Mouse (Mus musculus) gastrocnemius, postnatal 14 days (tissue): ENCODE results near the gene Ppp2r5b. TPM values are rescaled to one million over a fixed set of nuclear protein-coding genes. Genes with fewer than 3 reads are reported as not detected.

ENCODE experiments used
- DNase-seq: peaks from one replicate; pipeline ENCODE4 v3.0.0; 2021; ENCODE audit warnings: mixed read lengths
- intact Hi-C: fragments of 180-260 bp; cut with DNase I; formaldehyde crosslinking; loops from one replicate; pipeline ENCODE4 v1.15.1; 2025; ENCODE audit warnings: low total_unique reads
- total RNA-seq, 2 experiments: library from RNA; stranded (reverse); gene quantifications; 2 replicates each; pipeline ENCODE4 v1.2.3; 2021

Gene Ppp2r5b
- total RNA-seq, 2 experiments from 2014 or later: 22.4 to 24.7 TPM

DNA sequence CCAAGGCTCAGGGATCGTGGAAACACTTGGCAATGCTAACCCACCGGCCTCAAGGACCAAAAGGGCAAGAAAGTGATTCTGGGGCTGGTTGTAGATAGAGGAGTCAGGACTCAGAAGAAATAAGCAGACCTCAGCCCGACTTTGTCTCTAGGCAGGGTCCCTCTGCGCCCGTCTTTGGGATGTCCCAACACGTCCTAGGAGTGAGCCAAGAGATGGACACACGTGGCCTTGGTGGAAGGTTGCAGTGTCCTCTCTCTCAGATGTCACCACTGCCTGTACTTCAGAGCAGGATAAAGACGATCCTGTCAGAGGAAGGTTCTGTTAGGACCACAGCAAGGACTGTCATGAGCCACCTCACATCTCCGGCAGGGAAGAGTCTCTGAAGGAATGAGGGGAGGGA is 35.0 kb upstream of the Ppp2r5b start:
- no peak for DNase-seq
- intact Hi-C loops: no loop called here

DNA sequence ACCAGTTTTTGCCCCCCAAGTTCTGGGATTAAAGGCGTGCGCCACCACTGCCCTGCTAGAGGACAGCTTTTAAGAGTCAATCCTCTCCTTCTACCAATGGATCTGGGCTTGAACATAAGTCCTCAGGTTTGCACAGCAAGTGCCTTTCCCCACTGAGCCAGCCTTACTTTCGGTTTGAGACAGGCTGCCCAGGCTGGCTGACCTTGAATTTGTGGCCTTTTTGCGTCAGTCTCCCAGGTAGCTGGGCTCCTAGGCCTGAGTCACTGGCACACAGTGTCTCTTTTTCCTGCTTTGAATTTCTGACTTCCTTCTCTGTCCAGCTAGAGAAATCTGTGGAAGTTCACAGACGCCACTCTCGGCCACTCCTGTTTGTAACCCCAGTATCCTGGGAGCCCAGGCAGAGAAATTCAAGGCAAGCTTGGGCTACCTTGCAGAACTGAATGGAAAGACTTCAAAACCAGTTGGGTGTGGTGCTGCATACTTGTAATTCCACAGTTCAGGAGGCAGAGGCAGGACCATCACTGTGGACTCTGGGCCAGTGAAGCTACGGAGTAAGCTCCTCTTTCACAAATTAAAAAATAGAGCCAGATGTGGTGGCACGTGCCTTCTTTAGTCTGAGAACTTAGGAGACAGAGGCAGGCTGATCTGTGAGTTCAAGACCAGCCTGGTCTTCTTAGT is 34.3 kb upstream of the Ppp2r5b start:
- DNase-seq: no peak

DNA sequence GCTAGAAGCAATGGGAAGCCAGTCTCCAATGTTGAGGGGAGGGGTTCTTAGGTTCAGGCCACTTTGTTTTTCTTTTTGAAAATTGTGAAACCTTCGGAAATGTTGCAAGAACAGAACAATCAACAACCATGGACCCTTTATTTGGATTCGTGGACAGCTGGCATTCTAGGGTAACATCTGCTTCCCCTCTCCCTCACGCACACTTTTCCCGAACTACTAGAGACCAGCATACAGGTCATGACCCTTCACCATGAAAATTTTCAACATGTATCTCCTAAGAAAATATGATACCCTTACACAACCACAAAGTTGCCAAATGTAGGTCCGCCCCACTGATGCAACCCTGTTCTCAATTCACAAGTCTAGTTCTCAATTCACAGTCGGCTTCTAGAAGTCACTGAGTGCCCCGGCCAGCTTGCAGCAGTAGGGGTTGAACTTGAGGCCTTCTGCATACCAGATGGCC is 33.0 kb upstream of the Ppp2r5b start:
- intact Hi-C loops: loop anchor here (2.0 kb wide), 1 partner anchor 36 kb away; no protein-coding TSS in a partner anchor
- no peak for DNase-seq

More for the DNA sequence above, 34.3 kb upstream of the Ppp2r5b start:
- intact Hi-C loops: loop anchor here (2.0 kb wide), 1 partner anchor 35 kb away; no protein-coding TSS in a partner anchor

DNA sequence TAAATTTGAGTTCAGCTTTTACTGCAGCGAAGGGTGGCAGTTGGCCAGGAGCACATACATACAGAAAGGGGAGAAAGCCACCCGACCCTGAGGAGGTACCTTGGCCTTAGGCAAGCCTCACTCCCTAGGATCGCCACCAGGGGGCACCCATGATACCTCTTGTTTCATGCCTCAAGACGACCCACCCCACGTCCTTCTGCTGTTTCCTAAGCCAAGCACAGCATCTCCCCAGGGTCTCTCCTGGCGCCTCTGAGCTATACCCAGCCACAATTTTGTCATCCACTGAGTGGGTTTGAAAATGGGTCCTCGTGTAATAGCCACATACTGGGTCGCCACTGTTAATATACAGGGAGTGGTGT is 32.5 kb upstream of the Ppp2r5b start:
- peak; percentile 87 for DNase-seq
- intact Hi-C loops: loop anchor here (2.0 kb wide), 1 partner anchor 37 kb away; no protein-coding TSS in a partner anchor

DNA sequence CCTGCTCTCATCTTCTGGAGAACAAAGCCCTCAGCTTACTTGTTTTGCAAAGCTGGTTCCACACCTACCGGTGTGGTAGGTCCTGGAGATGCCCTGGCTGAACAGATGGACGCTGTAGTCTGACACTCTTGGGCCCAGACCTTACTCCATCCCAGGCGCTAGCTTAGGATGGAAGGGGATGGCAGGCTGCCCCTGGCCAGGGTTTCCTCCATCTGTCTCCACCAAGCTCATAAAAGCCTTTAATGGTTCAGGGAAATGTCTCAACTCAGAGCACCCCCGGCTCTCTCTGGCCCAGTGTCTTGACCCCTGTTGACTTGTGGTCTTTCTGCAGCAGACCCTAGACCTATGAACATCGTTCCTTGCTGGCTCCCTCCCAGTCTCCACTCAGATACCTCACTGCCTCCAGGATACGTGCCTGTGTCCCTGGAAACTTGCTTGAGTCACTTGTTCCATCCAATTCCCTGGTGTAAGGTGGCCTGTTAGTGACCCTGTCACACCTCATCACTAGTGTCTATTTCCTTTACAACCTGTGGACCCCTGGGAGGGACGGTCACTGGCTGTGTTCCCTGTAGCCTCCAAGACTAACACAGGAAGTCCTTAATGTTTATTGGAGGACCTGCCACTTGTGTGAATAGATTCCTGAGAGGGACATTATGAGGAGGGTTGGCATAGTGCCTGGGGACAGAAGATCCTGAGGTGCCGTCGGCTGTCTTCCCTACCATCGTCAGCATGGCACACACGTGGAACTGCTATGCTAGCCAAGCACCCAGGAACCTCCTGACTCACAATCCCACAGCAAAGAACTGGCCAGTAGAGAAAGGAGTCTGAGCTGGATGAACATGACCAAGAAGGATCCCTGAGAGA is 31.9 kb upstream of the Ppp2r5b start:
- DNase-seq: no peak
- intact Hi-C loops: loop anchor here (2.0 kb wide), 1 partner anchor 37 kb away; no protein-coding TSS in a partner anchor

DNA sequence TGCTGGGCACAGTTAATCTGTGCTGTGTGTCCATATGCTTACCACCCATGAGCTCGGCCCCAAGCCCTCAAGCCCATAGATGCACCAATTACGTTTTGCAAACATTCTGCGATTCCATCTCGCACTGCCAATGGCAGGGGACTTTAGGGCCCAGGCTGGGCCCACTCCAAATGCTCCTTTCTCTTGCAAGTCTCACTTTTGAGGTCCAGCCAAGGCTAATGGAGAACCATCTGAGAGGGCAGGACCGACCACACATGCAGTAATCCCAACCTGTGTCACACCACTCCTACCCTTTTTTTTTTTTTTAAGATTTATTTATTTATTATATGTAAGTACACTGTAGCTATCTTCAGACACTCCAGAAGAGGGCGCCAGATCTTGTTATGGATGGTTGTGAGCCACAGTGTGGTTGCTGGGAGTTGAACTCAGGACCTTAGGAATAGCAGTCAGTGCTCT is 30.1 kb upstream of the Ppp2r5b start:
- no peak for DNase-seq
- intact Hi-C loops: no loop called here

DNA sequence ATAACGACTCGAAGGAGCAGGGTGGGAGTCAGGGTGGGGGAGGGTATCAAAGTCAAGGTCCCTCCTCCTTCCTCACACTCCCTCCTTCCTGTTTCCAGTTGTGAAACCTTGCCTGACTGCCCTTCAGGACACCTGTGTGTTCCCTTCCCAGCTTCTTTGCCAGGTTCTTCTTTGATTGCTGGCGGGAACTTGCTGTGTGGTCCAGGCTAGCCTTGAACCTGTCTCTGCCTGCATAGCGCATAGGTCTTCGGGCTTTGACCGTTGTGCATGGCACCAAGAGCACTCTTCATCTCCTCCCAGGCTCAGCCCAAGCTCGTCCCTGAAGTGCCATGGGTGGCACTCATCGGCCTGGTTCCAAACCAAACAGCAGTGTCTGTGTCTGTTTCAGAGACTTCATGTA is 29.3 kb upstream of the Ppp2r5b start:
- DNase-seq: no peak
- intact Hi-C loops: no loop called here

DNA sequence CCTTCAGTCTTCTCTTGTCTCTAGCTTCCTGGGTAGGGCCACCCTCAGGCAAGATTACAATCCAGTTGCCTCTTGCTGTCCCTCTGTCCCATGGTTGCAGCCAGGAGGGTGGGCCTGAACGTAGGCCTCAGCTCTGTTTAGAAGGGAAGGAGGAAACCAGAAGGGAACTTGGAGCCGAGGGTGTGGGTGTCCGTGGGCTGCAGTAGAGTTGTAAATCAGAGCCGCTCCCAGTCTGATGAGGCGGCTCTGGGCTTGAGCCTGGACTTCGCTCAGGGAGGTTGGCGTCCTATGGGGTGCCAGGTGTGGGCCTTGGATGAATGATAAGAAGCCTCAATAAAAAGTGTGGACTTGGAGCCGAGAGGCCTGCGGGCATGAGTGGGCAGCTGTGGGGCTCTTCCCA is 28.5 kb upstream of the Ppp2r5b start:
- no peak for DNase-seq
- intact Hi-C loops: no loop called here

DNA sequence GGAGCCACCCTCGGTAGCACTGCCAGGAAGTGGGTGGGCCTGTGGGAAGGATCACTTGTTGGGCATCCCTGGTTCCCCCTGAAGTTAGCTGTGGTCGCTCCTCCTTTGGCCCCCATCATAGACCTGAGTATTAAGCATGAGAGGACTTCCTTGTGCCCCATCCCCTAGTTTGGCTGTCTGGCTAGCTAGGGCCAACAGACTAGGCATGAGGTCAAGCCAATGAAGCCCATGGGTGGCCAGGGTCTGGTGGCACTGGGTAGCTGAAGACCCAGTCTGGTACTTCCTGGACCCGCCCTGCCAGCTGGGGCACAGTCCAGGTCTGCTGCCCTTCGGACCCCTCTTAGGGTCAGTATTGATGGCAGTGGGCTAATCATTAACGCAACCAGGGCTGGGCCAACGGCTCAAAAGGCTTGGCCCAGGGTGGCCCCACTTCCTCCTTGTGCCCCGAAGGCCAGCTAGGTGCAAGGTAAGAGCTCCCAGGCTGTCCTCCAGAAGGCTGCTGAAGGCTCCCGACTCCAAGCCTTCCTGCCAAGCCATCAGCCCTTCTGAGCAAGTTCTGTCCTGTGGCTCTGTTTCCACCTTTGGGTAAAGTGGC is 27.3 kb upstream of the Ppp2r5b start:
- intact Hi-C loops: no loop called here
- no peak for DNase-seq

DNA sequence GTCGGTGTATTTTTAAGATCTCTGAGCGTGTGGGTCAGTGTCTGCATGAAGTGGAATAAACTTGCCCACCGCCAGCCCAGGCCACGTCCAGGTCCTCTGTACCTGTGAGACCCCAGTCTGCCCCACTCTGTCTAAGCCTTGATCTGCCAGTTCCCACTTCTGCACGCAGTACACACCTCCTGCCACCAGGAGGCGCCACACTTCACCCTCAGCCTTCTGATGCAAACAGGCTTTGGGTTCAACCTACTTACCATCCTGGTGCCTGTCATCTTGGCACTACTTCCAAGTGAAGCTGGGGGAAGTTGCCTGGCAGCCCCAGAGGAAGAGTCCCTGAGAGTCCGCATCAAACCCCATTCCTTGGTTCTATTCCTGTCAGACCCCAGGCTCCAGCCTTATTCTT is 26.6 kb upstream of the Ppp2r5b start:
- peak; percentile 58 for DNase-seq
- intact Hi-C loops: no loop called here

DNA sequence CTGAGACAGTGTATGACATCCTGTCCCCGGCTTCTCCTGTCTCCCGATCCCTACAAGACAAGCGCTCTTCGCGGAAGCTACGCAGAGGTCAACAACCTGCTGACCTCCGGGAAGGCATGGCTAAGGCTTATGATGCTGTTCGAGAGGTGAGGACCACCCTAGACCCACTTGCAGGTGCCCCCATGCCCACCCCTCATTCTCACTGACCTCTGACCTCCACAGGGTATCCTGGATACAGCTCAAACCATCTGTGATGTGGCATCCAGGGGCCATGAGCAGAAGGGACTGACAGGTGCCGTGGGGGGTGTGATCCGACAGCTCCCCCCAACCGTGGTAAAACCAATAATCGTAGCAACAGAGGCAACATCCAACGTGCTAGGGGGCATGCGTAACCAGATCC is 25.7 kb upstream of the Ppp2r5b start:
- DNase-seq: no peak
- intact Hi-C loops: no loop called here

DNA sequence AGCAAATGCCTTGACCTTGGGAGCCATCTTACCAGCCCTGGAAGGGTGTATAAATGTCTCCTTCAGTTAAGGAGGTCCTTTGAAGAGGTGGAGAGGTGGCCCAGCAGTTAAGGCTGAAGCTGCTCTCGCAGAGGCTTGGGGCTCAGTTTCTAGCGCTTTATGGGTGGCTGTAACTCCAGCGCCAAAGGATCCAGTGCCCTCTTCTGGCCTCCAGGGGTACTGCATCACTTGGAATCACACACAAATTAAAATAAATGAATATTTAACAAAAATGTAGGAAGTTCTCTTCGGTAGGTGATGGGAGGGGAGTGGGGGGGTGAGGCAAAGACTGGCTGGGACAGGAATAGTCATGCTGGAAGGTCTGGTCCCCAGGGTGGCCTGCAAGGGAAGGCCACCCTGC is 25.3 kb upstream of the Ppp2r5b start:
- intact Hi-C loops: no loop called here
- no peak for DNase-seq

DNA sequence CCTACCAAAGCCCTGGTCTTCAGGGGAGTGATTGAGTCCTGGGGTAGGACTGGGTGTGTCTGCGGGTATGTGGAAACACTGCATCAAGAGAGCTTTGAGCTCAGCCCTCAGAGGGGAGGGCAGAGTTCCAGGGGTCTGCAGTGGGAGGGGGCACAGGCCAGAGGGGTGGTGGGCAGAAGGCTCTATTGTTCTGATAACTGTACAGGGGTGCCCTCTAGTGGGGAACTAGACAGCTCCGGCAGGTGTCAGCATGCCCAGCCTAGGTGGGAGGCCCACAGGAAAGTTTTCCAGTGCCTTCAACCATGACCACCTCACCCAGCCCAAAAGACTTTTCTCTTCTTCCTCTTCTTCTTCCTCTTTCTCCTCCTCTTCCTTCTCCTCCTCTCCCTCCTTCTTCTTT is 24.8 kb upstream of the Ppp2r5b start:
- no peak for DNase-seq
- intact Hi-C loops: no loop called here

DNA sequence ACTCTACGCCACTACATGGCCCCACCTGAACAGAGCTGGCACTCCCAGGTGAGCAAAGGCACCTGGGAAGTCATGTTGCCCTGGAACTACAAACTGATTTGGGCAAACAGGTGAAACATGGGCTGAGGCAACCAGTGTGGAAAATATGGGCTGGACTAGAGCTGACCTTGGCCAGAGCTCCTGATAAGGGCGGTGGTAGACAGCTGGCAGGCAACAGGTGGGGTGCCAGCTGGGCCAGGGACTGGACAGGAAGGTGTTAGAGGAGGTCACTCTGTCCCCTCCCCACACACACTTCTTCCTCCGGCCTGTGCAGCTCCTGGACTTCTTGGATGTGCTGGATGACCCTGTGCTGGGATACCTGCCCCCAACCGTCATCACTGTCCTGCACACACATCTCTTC is 17.3 kb upstream of the Ppp2r5b start:
- intact Hi-C loops: no loop called here
- DNase-seq: no peak

DNA sequence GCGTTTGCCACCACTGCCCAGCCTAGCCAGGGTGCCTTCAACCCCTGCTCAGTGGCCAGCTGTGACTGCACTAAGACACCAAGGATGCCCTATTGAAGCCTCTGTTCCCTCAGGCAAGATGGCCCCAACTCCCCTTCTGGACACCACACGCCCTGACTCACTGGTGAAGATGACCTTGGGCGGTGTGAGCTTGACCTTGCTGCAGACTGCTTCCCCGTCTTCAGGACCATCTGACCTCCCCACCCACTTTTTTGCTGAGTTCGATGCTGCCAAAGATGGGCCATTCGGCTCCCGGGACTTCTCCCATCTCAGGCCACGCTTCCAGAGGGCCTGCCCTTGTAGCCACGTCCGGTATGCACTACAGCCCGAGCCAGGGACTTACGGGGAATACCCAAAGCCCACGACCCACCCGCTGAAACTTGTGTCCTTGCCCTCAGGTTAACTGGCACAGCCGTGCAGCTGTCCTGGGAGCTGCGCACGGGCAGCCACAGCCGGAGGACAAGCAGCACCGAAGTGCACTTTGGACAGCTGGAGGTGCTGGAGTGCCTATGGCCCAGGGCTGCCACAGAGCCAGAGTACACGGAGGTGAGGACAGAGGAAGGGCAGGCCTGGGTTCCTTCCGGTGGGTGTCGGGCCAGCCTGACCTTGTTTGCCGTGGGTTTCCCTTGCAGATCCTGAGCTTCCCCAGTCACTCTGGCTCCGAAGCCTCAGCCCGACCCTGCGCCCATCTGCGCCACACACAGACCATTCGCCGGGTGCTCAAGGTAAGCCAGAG is 12.0 kb upstream of the Ppp2r5b start:
- no peak for DNase-seq
- intact Hi-C loops: no loop called here

DNA sequence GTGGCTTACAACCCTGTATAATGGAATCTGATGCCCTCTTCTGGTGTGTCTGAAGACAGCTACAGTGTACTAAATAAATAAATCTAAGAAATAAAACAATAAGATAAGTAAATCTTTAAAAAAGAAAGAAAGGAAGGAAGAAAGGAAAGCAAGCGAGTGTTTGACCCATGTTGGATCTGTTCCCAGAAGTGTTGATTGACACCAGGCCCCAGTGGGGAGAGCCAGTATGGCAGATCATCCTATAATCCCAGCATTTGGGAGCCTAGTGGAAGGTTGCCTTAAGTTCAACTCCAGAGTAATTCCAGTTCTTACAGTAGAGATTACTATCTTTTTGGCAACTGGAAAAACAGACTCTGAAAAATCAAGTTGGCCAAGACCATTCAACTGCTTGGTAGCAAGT is 10.1 kb upstream of the Ppp2r5b start:
- DNase-seq: no peak
- intact Hi-C loops: no loop called here

DNA sequence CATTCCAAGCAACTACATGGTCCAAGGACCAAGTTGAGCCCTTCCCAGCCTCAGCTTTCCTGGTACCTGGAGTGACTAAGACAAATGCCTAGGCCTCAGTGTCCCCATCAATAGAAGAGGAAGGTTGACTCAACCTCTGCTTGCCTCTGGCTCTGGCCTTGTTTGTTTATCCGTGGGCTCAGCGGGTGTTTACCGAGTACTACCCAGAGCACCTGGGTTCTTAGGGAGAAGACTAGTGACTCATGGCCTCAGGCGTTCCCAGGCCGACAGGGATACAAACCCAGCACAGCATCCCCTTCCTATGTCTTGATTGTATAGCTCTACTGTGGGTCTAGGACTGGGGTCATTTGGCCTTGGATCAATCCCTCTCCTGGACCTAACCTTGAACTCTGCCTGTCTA is 7.6 kb upstream of the Ppp2r5b start:
- intact Hi-C loops: no loop called here

DNA sequence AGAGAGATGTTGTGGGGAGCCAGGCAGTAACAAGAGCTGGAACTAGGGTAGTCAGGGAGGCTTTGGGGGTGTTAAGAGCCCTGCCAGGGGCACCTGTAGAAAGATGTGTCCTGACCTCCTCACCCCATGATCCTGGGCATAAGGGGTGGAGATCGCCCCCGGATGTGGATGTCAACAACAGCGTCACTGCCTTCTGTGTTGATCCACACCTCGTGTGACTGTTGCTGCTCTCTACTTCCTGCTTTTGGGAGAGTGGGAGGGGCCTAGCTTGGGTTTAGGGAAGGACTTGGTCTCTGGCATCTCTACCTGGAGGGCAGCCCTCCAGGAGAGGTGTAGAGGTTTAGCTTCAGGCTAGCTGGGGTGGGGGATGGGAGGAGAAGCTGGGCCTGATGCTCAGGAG is 6.6 kb upstream of the Ppp2r5b start:
- intact Hi-C loops: no loop called here
- peak; percentile 51 for DNase-seq

More for the DNA sequence above, 7.6 kb upstream of the Ppp2r5b start:
- DNase-seq: no peak

DNA sequence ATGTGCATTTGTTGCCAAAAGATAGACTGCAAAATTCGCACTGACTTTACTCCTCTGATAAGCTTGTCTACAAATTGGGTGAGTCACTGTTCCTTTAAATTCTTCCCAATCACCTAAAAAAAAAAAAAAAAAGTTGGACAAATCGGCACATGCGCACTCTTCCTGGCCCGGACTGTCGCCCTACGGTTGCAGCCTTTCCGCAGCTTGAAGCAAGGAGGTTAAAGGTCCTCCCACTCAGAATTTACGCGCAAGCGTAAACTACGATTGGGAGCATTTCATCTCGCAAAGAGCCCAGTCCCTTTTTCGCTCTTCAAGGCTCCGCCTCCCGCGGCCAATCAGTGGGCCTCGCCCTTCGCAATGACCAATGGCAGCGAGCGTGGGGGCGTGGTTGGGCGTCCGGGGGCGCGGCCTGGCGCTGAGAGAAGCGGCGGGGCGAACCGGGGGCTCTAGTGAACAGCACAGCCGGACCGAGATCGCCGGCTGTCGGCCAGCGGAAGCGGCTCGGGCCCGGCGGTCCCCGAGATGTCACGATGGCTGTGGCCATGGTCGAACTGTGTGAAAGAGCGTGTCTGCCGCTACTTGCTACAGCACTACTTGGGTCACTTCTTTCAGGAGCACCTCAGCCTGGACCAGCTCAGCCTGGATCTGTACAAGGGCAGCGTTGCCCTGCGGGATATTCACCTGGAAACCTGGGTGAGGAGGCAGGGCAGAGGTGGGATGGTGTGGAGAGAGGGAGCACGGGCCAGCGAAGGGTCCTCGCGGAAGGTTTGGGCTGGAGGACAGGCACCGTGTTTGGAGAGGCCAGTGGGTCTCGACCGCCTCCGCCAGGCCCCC is 5.8 kb upstream of the Ppp2r5b start, which contains the start of gene Atg2a:
Gene Atg2a, plus strand, starts transcription at position 395 of the 834 bp plus-strand sequence.
- peak; percentile 99 for DNase-seq
- intact Hi-C loops: no loop called here
